In the genomic region with DNA sequence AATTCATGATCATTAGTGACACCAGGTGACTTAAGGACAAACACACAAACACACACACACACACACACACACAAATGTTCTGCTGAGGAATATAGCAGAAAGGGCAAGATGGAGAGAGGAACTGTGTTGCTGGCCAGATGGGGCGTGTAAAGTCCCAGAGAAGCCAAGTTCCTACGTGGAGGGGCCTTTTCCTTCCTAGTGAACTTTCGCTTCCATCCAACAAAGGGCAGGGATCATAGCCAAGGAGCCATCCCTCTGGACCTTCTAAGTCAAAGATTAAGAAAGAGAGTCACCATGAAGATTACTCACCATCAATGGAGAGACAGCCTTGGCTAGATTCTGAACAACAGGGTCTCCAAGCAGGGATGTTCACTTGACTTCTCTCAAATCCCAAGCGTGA, we compare ENCODE assay signal across 20 mouse cellular contexts. TPM values are rescaled to one million over a fixed set of nuclear protein-coding genes. Genes with fewer than 3 reads are reported as not detected.
A peak's percentile ranks its signal among the peaks of the same experiment; 100 is the strongest.
DNase-seq lines count a peak whose midpoint lies in the region; TF ChIP-seq lines count a peak whose summit lies in the region.
"Had no signal": no experiment of that assay in that cellular context is flagged by ENCODE, and none has a peak within 500 bp of the region (broad histone marks: within the 10 kb centered on the region; RNA-seq: fewer than 3 reads in every experiment).

No protein-coding gene starts in this region.

- peaks cover 1% of the 10 kb centered on the region; the same call in 1 of the 2 replicates for H3K4me1 ChIP-seq in heart, adult 2 months (ENCODE audit: control insufficient read depth, insufficient read depth, low read length)
- peaks cover 4% of the 10 kb centered on the region; the same call in 1 of the 2 replicates for H3K4me1 ChIP-seq in heart, embryonic 10.5 days
- H3K4me1 ChIP-seq in brown adipose tissue, adult 24 weeks (ENCODE audit: control insufficient read depth, insufficient read depth, insufficient read length, low read length): peaks cover 25% of the 10 kb centered on the region
- H3K4me1 ChIP-seq: heart, embryonic 15.5 days; hindbrain, embryonic 12.5 days had no signal

- H3K9me3 ChIP-seq in heart, embryonic 10.5 days: no peaks in the 10 kb centered on the region
- H3K9me3 ChIP-seq: embryonic facial prominence, embryonic 15.5 days; forebrain, embryonic 10.5 days; heart, embryonic 15.5 days; hindbrain, embryonic 12.5 days had no signal

- H3K27ac ChIP-seq in gastrocnemius, adult 2 months: no peak overlapping the region
- peak overlapping the region; percentile 33 for H3K27ac ChIP-seq in heart, adult 2 months
- no peak overlapping the region for H3K27ac ChIP-seq in heart, embryonic 10.5 days
- H3K27ac ChIP-seq in brown adipose tissue, adult 24 weeks (replicated peaks; ENCODE audit: low read depth, low read length): peak overlapping the region; percentile 85
- H3K27ac ChIP-seq: embryonic facial prominence, embryonic 15.5 days; forebrain, embryonic 10.5 days; heart, embryonic 15.5 days; hindbrain, embryonic 12.5 days; kidney, postnatal 0 days had no signal

- no peak overlapping the region for H3K9ac ChIP-seq in heart, adult 2 months (ENCODE audit: low read depth, low read length)
- H3K9ac ChIP-seq: embryonic facial prominence, embryonic 15.5 days; heart, embryonic 15.5 days; hindbrain, embryonic 12.5 days had no signal

- WGBS in heart, adult 2 months: 50% methylated on average over 4 of the region's 4 CpGs
- WGBS in heart, embryonic 10.5 days: 86% methylated on average over 4 of the region's 4 CpGs

- no peaks in the 10 kb centered on the region for H3K79me2 ChIP-seq in heart, adult 2 months (replicated peaks; ENCODE audit: control insufficient read depth, insufficient read depth, low read length)

- no peak overlapping the region for H3K4me3 ChIP-seq in gastrocnemius, adult 2 months
- no peak overlapping the region for H3K4me3 ChIP-seq in heart, adult 2 months
- H3K4me3 ChIP-seq in heart, embryonic 10.5 days: no peak overlapping the region
- no peak overlapping the region for H3K4me3 ChIP-seq in brown adipose tissue, adult 24 weeks (ENCODE audit: insufficient read depth, low read depth, low read length)
- H3K4me3 ChIP-seq: embryonic facial prominence, embryonic 15.5 days; erythroblast, embryonic 14.5 days; forebrain, embryonic 10.5 days; heart, embryonic 15.5 days; hindbrain, embryonic 12.5 days had no signal

- no peak for TF ChIP-seq POLR2A in heart, adult 2 months (IDR thresholded peaks at IDR 0.05; ENCODE audit: insufficient read depth, low read depth, low read length)

- intact Hi-C loops in gastrocnemius, adult 2 months (cut with DNase I): no loop called here
- intact Hi-C loops in heart, adult 2 months (cut with DNase I): no loop called here

- DNase-seq in gastrocnemius, adult 2 months: peak; percentile 52
- no peak for DNase-seq in gastrocnemius, postnatal 10 days
- DNase-seq in heart, adult 2 months: peak in 1 of 2 experiments; percentile 54
- DNase-seq in heart, embryonic 10.5 days (ENCODE audit: low spot score): no peak
- peak; percentile 27 for DNase-seq in skeletal muscle tissue, adult 2 months (ENCODE audit: low read depth, low spot score)
- DNase-seq in spleen, postnatal 4 days (ENCODE audit: low spot score in 2 of 2): no peak
- DNase-seq: adrenal gland, adult 8-10 months; cerebellum, adult 11 months; cerebellum, adult 8-10 months; cerebellum, postnatal 14 days; embryo, embryonic 11 days; kidney, adult 9 months had no signal

- TF ChIP-seq EP300 in heart, adult 2 months (IDR thresholded peaks at IDR 0.05; ENCODE audit: insufficient read depth, low read depth, low read length): peak; percentile 74; the same call in 1 of the 2 replicates

- peaks cover 4% of the 10 kb centered on the region; the same call in 1 of the 2 replicates for H3K36me3 ChIP-seq in heart, adult 2 months (ENCODE audit: control insufficient read depth, insufficient read depth, low read length)
- no peaks in the 10 kb centered on the region for H3K36me3 ChIP-seq in heart, embryonic 10.5 days
- H3K36me3 ChIP-seq: embryonic facial prominence, embryonic 15.5 days; forebrain, embryonic 10.5 days; heart, embryonic 15.5 days; hindbrain, embryonic 12.5 days had no signal

- no peaks in the 10 kb centered on the region for H3K27me3 ChIP-seq in heart, adult 2 months (ENCODE audit: control insufficient read depth, insufficient read depth, low read length)
- peaks cover 39% of the 10 kb centered on the region for H3K27me3 ChIP-seq in heart, embryonic 10.5 days (ENCODE audit: insufficient read depth, poor library complexity, severe bottlenecking)
- H3K27me3 ChIP-seq: embryonic facial prominence, embryonic 15.5 days; hindbrain, embryonic 12.5 days had no signal

- TF ChIP-seq CTCF in gastrocnemius, adult 2 months (IDR thresholded peaks at IDR 0.05): no peak
- no peak for TF ChIP-seq CTCF in heart, adult 2 months (IDR thresholded peaks at IDR 0.05)

RNA-seq across cellular contexts. Expression of a gene that starts 7.5 kb away (rescaled TPM):
- total RNA-seq in gastrocnemius, adult 2 months (2021): 1 to 10 TPM; 3.4 to 4.9 TPM
- total RNA-seq in gastrocnemius, postnatal 10 days (2021): 1 to 10 TPM; 1.3 to 2.0 TPM
- 10 to 100 TPM in 1 of 2 experiments, 1 to 10 TPM in 1; 9.8 to 12.2 TPM for total RNA-seq in heart, adult 2 months (2021)
- polyA plus RNA-seq in heart, adult 2 months (2012; rRNA removed): 6.8 and 13.8 TPM in 2 replicates
- 0.37 and 0.87 TPM in 2 replicates for polyA plus RNA-seq in heart, embryonic 10.5 days (2016; fragmentation: Nextera tagmentation; extraction: Ambion mirVana)
- 1.7 and 3.1 TPM in 2 replicates for polyA plus RNA-seq in brown adipose tissue, adult 24 weeks (2012; ENCODE audit: insufficient read depth, insufficient read length, missing spikeins)
- total RNA-seq: common myeloid progenitor, adult 5-6 weeks had no signal
- polyA plus RNA-seq: erythroblast, embryonic 14.5 days had no signal

Comparison
In these comparisons a context has a peak if more than half of its experiments do, and no peak if none do; other contexts are left out.
1. DNase-seq: peak in gastrocnemius, adult 2 months (single experiment) and skeletal muscle tissue, adult 2 months (single experiment); none in gastrocnemius, postnatal 10 days (single experiment), heart, embryonic 10.5 days (single experiment) and spleen, postnatal 4 days (0 of 2).
2. H3K27ac ChIP-seq: peak in heart, adult 2 months (single experiment) and brown adipose tissue, adult 24 weeks (single experiment); none in gastrocnemius, adult 2 months (single experiment) and heart, embryonic 10.5 days (single experiment).